Mouse (Mus musculus) erythroblast, embryonic 14.5 days (primary cell): Measurements from ENCODE around the gene Chchd6.

Experiments
- GATA1 ChIP-seq: IDR thresholded peaks from 2 replicates; pipeline ENCODE4 v1.6.1; 2012; ENCODE audit warnings: low read length, inconsistent platforms, mixed read lengths
- TAL1 ChIP-seq: IDR thresholded peaks from 3 replicates; pipeline ENCODE4 v1.6.1; 2012; ENCODE audit warnings: low read length, inconsistent platforms, mixed read lengths

DNA sequence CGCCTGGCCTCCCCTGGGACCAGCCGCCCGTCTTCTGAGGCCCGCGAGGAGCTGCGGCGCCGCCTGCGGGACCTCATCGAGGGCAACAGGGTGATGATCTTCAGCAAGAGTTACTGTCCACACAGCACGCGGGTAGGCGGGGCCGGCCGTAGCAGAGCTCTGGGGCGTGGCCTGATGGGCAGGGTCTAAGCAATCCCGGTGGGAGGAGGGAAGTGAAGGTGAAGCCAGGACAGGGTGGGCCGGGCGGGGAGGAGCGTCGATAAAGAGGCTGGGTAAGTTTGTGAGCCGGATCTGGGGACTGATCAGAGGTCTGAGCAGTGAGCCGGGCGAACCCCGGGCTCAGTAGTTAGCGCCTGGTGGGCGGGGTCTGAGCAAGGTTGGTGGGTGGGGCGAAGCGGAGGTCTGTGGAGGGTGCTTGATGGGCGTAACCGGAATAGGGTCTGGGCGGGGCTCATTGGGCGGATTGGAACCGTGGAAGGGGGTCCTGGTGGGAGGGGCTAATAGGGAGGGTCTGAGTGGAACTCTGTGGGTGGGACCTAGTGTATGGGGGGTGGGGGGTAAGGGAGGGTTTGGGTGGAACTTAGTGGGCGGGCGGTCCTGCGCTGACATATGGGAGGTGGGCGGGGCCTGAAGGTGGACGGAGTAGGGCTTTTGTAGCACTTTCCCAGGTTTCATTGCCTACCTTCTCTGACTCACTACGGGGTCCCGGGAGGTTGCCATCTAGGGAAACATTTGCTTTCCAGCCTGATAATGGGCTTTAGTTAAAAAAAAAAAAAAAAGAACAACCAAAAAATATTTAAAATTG is 49.0 kb upstream of the Chchd6 start:
- no peak for TF ChIP-seq TAL1
- no peak for TF ChIP-seq GATA1
